ENCODE assay signal across 10 mouse cellular contexts in genomic region chr1:83345572-83345971, GRCm38 (mm10).
DNase-seq lines count a peak whose midpoint lies in the region; ATAC-seq and TF ChIP-seq lines count a peak whose summit lies in the region.
"Had no signal": no experiment of that assay in that cellular context is flagged by ENCODE, and none has a peak within 500 bp of the region (broad histone marks: within the 10 kb centered on the region; RNA-seq: fewer than 3 reads in every experiment).

No protein-coding gene starts in this region.

- H3K9me3 ChIP-seq in heart, embryonic 12.5 days (replicated peaks), result no peaks in the 10 kb centered on the region
- H3K9me3 ChIP-seq in midbrain, embryonic 15.5 days, result no peaks in the 10 kb centered on the region
- H3K9me3 ChIP-seq: embryonic facial prominence, embryonic 12.5 days had no signal

- H3K27me3 ChIP-seq in heart, embryonic 12.5 days (replicated peaks), result no peaks in the 10 kb centered on the region
- H3K27me3 ChIP-seq in midbrain, embryonic 15.5 days (replicated peaks), result no peaks in the 10 kb centered on the region
- H3K27me3 ChIP-seq: CH12.LX; embryonic facial prominence, embryonic 12.5 days had no signal

- ATAC-seq in heart, embryonic 12.5 days (ENCODE audit: insufficient number of reproducible peaks, low FRiP score), result peak; percentile 63
- peak; percentile 67 for ATAC-seq in midbrain, embryonic 15.5 days (replicated peaks)

- H3K9ac ChIP-seq in heart, embryonic 12.5 days, result no peak overlapping the region
- no peak overlapping the region for H3K9ac ChIP-seq in midbrain, embryonic 15.5 days
- H3K9ac ChIP-seq: embryonic facial prominence, embryonic 12.5 days had no signal

- peak; percentile 2 to 12 for DNase-seq in heart, adult 18-20 months
- DNase-seq in heart, postnatal 25 days (ENCODE audit: low spot score), result no peak
- DNase-seq in brain, embryonic 14.5 days (ENCODE audit: low read depth), result peak; percentile 83
- DNase-seq in urinary bladder, postnatal 25 days (ENCODE audit: low spot score), result no peak
- no peak for DNase-seq in ovary, adult 18-20 months (ENCODE audit: low spot score)
- DNase-seq in adrenal gland, postnatal 10 days, result no peak

- H3K27ac ChIP-seq in heart, embryonic 12.5 days (ENCODE audit: poor library complexity, severe bottlenecking), result peak overlapping the region; percentile 96
- H3K27ac ChIP-seq in midbrain, embryonic 15.5 days, result peak overlapping the region; percentile 32; the same call in 1 of the 2 replicates
- H3K27ac ChIP-seq: embryonic facial prominence, embryonic 12.5 days had no signal

- no peak for TF ChIP-seq POLR2A in brain, embryonic 14.5 days (IDR thresholded peaks at IDR 0.05; ENCODE audit: borderline replicate concordance, extremely low read depth, insufficient read depth, insufficient read length, poor library complexity, severe bottlenecking)

- 30% methylated on average over 14 of the region's 14 CpGs for WGBS in heart, embryonic 12.5 days
- WGBS in midbrain, embryonic 15.5 days, result 70% methylated on average over 14 of the region's 14 CpGs

- no peaks in the 10 kb centered on the region for H3K36me3 ChIP-seq in heart, embryonic 12.5 days
- no peaks in the 10 kb centered on the region for H3K36me3 ChIP-seq in midbrain, embryonic 15.5 days (replicated peaks)
- H3K36me3 ChIP-seq: embryonic facial prominence, embryonic 12.5 days had no signal

- H3K4me3 ChIP-seq in heart, embryonic 12.5 days, result 0 out of 2 replicates have a peak overlapping the region, but pooled peaks have one; percentile 8
- H3K4me3 ChIP-seq in midbrain, embryonic 15.5 days, result no peak overlapping the region
- H3K4me3 ChIP-seq: embryonic facial prominence, embryonic 12.5 days had no signal

- intact Hi-C loops in heart, postnatal 25 days (cut with DNase I), result no loop called here

- no peak for TF ChIP-seq CTCF in brain, embryonic 14.5 days (IDR thresholded peaks at IDR 0.05; ENCODE audit: borderline replicate concordance, extremely low read depth, insufficient read depth, insufficient read length)

- H3K4me2 ChIP-seq in heart, embryonic 12.5 days, result peak overlapping the region; percentile 58
- H3K4me2 ChIP-seq in midbrain, embryonic 15.5 days, result no peak overlapping the region
- H3K4me2 ChIP-seq: embryonic facial prominence, embryonic 12.5 days had no signal

- peaks cover 32% of the 10 kb centered on the region for H3K4me1 ChIP-seq in heart, embryonic 12.5 days (replicated peaks)
- no peaks in the 10 kb centered on the region for H3K4me1 ChIP-seq in midbrain, embryonic 15.5 days
- H3K4me1 ChIP-seq: embryonic facial prominence, embryonic 12.5 days had no signal

Comparison
In these comparisons a context has a peak if more than half of its experiments do, and no peak if none do; other contexts are left out.
1. DNase-seq: peak in heart, adult 18-20 months (2 of 2) and brain, embryonic 14.5 days (single experiment); none in heart, postnatal 25 days (single experiment), urinary bladder, postnatal 25 days (single experiment), ovary, adult 18-20 months (single experiment) and adrenal gland, postnatal 10 days (single experiment).